Mouse (Mus musculus): ENCODE measurements at regions not wholly inside any gene's neighbourhood (a gene's known extent, or its start where the extent isn't known, plus 50 kb on each side); places are given as distances from the start of the nearest gene placed in this dataset.

- Histone ChIP-seq H3K27ac (ENCODE audit: control insufficient read depth, low read depth, low read length) (no peak overlapping the region), H3K4me1 (ENCODE audit: control insufficient read depth in 1 of 2, insufficient read depth in 2 of 2, low read length in 2 of 2) (no peaks in the 10 kb centered on the region), H3K9ac (ENCODE audit: control insufficient read depth, low read depth, low read length, poor library complexity, severe bottlenecking) (no peak overlapping the region), H3K9me3 (replicated peaks; ENCODE audit: insufficient read depth, low read length) (no peaks in the 10 kb centered on the region), H3K27me3 (ENCODE audit: control insufficient read depth in 1 of 2, insufficient read depth in 2 of 2, low read length in 2 of 2) (no peaks in the 10 kb centered on the region), H3K4me3 (ENCODE audit: control insufficient read depth in 1 of 2, insufficient read depth in 1 of 2, low read depth in 2 of 2, low read length in 2 of 2) (no peak overlapping the region), H3K79me2 (ENCODE audit: control insufficient read depth, insufficient read depth, low read length, poor library complexity) (no peaks in the 10 kb centered on the region), H3K36me3 (ENCODE audit: control insufficient read depth in 1 of 2, insufficient read depth in 2 of 2, low read length in 2 of 2) (no peaks in the 10 kb centered on the region)
- DNase-seq (ENCODE audit: low read depth, low spot score): no peak
- TF ChIP-seq MXI1 (IDR thresholded peaks at IDR 0.05; ENCODE audit: low read depth, low read length) (no peak), JUND (IDR thresholded peaks at IDR 0.05; ENCODE audit: low read depth, low read length) (no peak), HCFC1 (IDR thresholded peaks at IDR 0.05; ENCODE audit: low read depth, low read length) (no peak), ELF1 (IDR thresholded peaks at IDR 0.05; ENCODE audit: low read depth, low read length) (no peak), MEF2A (IDR thresholded peaks at IDR 0.05; ENCODE audit: extremely low read depth, insufficient replicate concordance, low read depth, low read length, poor library complexity, severe bottlenecking) (no peak), POLR2AphosphoS5 (IDR thresholded peaks at IDR 0.05; ENCODE audit: borderline replicate concordance, low read depth, low read length) (no peak), SIN3A (IDR thresholded peaks at IDR 0.05; ENCODE audit: low read length) (no peak)
These were observed 83.1 kb downstream of the 2410131K14Rik start for GRCm38 (mm10) chr5:118327961-118328712.

GRCm38 (mm10) chr5:118329143-118329542 is 84.1 kb downstream of the 2410131K14Rik start:
- no peaks in the 10 kb centered on the region for H3K27me3 ChIP-seq (ENCODE audit: control insufficient read depth in 1 of 2, insufficient read depth in 2 of 2, low read length in 2 of 2)
- H3K9me3 ChIP-seq (replicated peaks; ENCODE audit: insufficient read depth, low read length): no peaks in the 10 kb centered on the region
- no peaks in the 10 kb centered on the region for H3K4me1 ChIP-seq (ENCODE audit: control insufficient read depth in 1 of 2, insufficient read depth in 2 of 2, low read length in 2 of 2)
- no peak overlapping the region for H3K4me3 ChIP-seq (ENCODE audit: control insufficient read depth in 1 of 2, insufficient read depth in 1 of 2, low read depth in 2 of 2, low read length in 2 of 2)
- TF ChIP-seq MYC (IDR thresholded peaks at IDR 0.05; ENCODE audit: low read depth, low read length) (no peak), E2F4 (IDR thresholded peaks at IDR 0.05; ENCODE audit: borderline replicate concordance, low read depth, low read length) (no peak), UBTF (IDR thresholded peaks at IDR 0.05; ENCODE audit: borderline replicate concordance, insufficient read depth, low read depth, low read length) (no peak), MEF2A (IDR thresholded peaks at IDR 0.05; ENCODE audit: extremely low read depth, insufficient replicate concordance, low read depth, low read length, poor library complexity, severe bottlenecking) (no peak), MAFK (IDR thresholded peaks at IDR 0.05; ENCODE audit: borderline replicate concordance, low read depth, low read length) (no peak)
- no peaks in the 10 kb centered on the region for H3K79me2 ChIP-seq (ENCODE audit: control insufficient read depth, insufficient read depth, low read length, poor library complexity)
- no peak for DNase-seq (ENCODE audit: low read depth, low spot score)
- no peak overlapping the region for H3K27ac ChIP-seq (ENCODE audit: control insufficient read depth, low read depth, low read length)
- no peak overlapping the region for H3K9ac ChIP-seq (ENCODE audit: control insufficient read depth, low read depth, low read length, poor library complexity, severe bottlenecking)
- no peaks in the 10 kb centered on the region for H3K36me3 ChIP-seq (ENCODE audit: control insufficient read depth in 1 of 2, insufficient read depth in 2 of 2, low read length in 2 of 2)

- Histone ChIP-seq H3K4me1 (ENCODE audit: control insufficient read depth in 1 of 2, insufficient read depth in 2 of 2, low read length in 2 of 2) (no peaks in the 10 kb centered on the region), H3K36me3 (ENCODE audit: control insufficient read depth in 1 of 2, insufficient read depth in 2 of 2, low read length in 2 of 2) (no peaks in the 10 kb centered on the region), H3K79me2 (ENCODE audit: control insufficient read depth, insufficient read depth, low read length, poor library complexity) (no peaks in the 10 kb centered on the region), H3K9ac (ENCODE audit: control insufficient read depth, low read depth, low read length, poor library complexity, severe bottlenecking) (no peak overlapping the region), H3K9me3 (replicated peaks; ENCODE audit: insufficient read depth, low read length) (no peaks in the 10 kb centered on the region), H3K4me3 (ENCODE audit: control insufficient read depth in 1 of 2, insufficient read depth in 1 of 2, low read depth in 2 of 2, low read length in 2 of 2) (no peak overlapping the region), H3K27ac (ENCODE audit: control insufficient read depth, low read depth, low read length) (no peak overlapping the region), H3K27me3 (ENCODE audit: control insufficient read depth in 1 of 2, insufficient read depth in 2 of 2, low read length in 2 of 2) (no peaks in the 10 kb centered on the region)
- DNase-seq (ENCODE audit: low read depth, low spot score): no peak
- TF ChIP-seq GATA1 (IDR thresholded peaks at IDR 0.05; ENCODE audit: low read depth, low read length) (no peak), MEF2A (IDR thresholded peaks at IDR 0.05; ENCODE audit: extremely low read depth, insufficient replicate concordance, low read depth, low read length, poor library complexity, severe bottlenecking) (no peak), UBTF (IDR thresholded peaks at IDR 0.05; ENCODE audit: borderline replicate concordance, insufficient read depth, low read depth, low read length) (no peak)
These were observed 86.2 kb downstream of the 2410131K14Rik start for GRCm38 (mm10) chr5:118331286-118331607.
